Mouse (Mus musculus) limb, embryonic 15.5 days (tissue): Measurements from ENCODE around the gene Cdkl3. TPM values are rescaled to one million over a fixed set of nuclear protein-coding genes. Genes with fewer than 3 reads are reported as not detected.

Experiments used
- ATAC-seq: fragments of 200-750 bp; cut with Nextera tagmentation; 2 replicates; pipeline ENCODE4 v1.8.0; 2017; ENCODE audit warnings: low read depth, moderate TSS enrichment; ENCODE audit not compliant: insufficient number of reproducible peaks, low FRiP score, low TSS enrichment
- H3K27ac ChIP-seq: fragments of 300-500 bp; sonication (generic); 2 replicates; pipeline ENCODE4 v1.5.1; 2015; ENCODE audit warnings: moderate library complexity, mild to moderate bottlenecking, inconsistent platforms
- H3K27me3 ChIP-seq: fragments of 300-500 bp; sonication (generic); 2 replicates; pipeline ENCODE4 v1.6.1; 2015; ENCODE audit warnings: inconsistent platforms
- H3K36me3 ChIP-seq: fragments of 300-500 bp; sonication (generic); 2 replicates; pipeline ENCODE4 v1.6.1; 2015; ENCODE audit warnings: inconsistent platforms
- H3K4me1 ChIP-seq: fragments of 300-500 bp; sonication (generic); 2 replicates; pipeline ENCODE4 v1.6.1; 2015; ENCODE audit warnings: inconsistent platforms
- H3K4me2 ChIP-seq: fragments of 300-500 bp; sonication (generic); 2 replicates; pipeline ENCODE4 v1.6.1; 2015; ENCODE audit warnings: mild to moderate bottlenecking, inconsistent platforms
- H3K4me3 ChIP-seq: fragments of 300-500 bp; sonication (generic); 2 replicates; pipeline ENCODE4 v1.5.1; 2015; ENCODE audit warnings: mild to moderate bottlenecking, inconsistent platforms
- H3K9ac ChIP-seq: fragments of 300-500 bp; sonication (generic); 2 replicates; pipeline ENCODE4 v1.6.1; 2015; ENCODE audit warnings: inconsistent platforms
- H3K9me3 ChIP-seq: fragments of 300-500 bp; sonication (generic); 2 replicates; pipeline ENCODE4 v1.6.1; 2016; ENCODE audit warnings: inconsistent platforms
- WGBS: fragments of 180-500 bp; shearing (Covaris S2); methylation state at CpG from one replicate; pipeline ENCODE4 v1.1.7; 2015; 5-methylcytosine and 5-hydroxymethylcytosine counted together
- polyA plus RNA-seq: library from polyadenylated mRNA; unstranded; fragments of >200 nt; fragmentation: Nextera tagmentation; extraction: Ambion mirVana; gene quantifications from 2 replicates; pipeline ENCODE4 v1.2.1, GENCODE M21; 2015

Gene Cdkl3
- polyA plus RNA-seq, 1 experiment from 2014 or later = 10.2 TPM

DNA sequence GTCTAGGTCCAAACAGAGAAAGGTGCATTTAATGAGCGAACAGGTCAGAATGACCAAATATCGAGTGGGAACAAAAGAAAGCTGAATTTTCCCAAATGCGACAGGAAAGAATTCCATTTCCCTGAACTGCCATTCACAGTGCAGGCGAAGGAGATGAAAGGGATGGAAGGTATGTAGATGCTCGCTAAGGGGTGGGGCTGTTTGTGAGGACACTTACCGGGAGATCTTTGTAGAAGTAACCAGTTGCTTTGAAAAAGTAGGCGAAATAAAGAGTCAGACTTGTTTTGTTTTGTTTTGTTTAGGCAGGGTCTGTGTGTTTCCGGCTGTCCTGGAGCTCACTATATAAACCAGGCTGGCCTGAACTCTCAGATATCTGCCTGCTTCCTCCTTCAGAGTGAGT is 28.3 kb downstream of the Cdkl3 start:
- WGBS = 57% methylated on average over 8 of the region's 8 CpGs
- no peak for ATAC-seq
- Histone ChIP-seq H3K4me3 (no peak overlapping the region), H3K9me3 (no peaks in the 10 kb centered on the region), H3K27me3 (no peaks in the 10 kb centered on the region), H3K4me2 (no peak overlapping the region), H3K36me3 (no peaks in the 10 kb centered on the region), H3K27ac (no peak overlapping the region), H3K9ac (no peak overlapping the region), H3K4me1 (no peaks in the 10 kb centered on the region)

DNA sequence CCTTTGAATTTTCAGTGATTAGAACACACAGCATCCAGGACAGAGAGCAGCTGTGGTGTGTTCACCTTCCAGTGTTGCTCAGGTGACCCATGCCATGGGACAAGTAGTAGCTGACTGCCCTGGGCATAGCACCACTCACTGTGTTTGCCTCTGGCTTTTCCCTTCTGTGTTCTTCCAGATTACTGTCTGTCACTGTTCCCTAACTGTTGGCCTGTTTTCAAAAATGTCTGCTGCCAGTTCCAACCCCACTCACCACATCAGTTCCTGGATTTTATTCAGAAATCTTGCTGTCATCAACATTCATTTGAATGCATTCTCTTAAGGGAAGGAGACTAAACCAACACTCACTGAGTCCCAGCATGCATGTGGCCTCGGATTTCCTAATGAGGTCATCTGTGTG is 29.9 kb downstream of the Cdkl3 start:
- 81% methylated on average over 1 of the region's 1 CpGs for WGBS
- Histone ChIP-seq H3K27ac (no peak overlapping the region), H3K4me3 (no peak overlapping the region), H3K4me1 (no peaks in the 10 kb centered on the region), H3K36me3 (no peaks in the 10 kb centered on the region), H3K4me2 (no peak overlapping the region), H3K9me3 (no peaks in the 10 kb centered on the region), H3K9ac (no peak overlapping the region), H3K27me3 (no peaks in the 10 kb centered on the region)
- ATAC-seq = no peak

DNA sequence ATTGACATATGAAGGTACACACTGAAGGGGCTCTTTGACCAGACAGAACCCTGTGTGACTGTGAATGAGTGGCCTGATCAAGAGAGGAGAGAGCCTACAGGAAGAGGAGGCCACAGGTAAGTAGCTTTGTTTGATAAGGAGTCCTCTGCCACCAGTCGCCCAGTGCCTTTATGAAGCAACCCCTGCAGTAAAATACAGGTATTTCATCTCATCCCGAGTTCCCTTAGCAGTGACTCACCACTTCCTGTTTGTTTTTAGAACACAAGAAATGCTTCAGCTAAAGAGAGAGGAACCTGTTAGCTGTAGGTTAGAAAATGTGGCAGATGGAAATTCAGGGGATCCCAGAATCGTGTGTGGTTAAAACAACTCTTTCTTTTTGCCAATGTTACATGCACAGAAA is 31.9 kb downstream of the Cdkl3 start:
- no peak for ATAC-seq
- H3K4me1 ChIP-seq = no peaks in the 10 kb centered on the region
- H3K9ac ChIP-seq = no peak overlapping the region
- H3K4me3 ChIP-seq = no peak overlapping the region
- no peaks in the 10 kb centered on the region for H3K9me3 ChIP-seq
- H3K27ac ChIP-seq = no peak overlapping the region
- WGBS = 54% methylated on average over 3 of the region's 3 CpGs
- H3K4me2 ChIP-seq = no peak overlapping the region
- H3K27me3 ChIP-seq = no peaks in the 10 kb centered on the region
- H3K36me3 ChIP-seq = no peaks in the 10 kb centered on the region

DNA sequence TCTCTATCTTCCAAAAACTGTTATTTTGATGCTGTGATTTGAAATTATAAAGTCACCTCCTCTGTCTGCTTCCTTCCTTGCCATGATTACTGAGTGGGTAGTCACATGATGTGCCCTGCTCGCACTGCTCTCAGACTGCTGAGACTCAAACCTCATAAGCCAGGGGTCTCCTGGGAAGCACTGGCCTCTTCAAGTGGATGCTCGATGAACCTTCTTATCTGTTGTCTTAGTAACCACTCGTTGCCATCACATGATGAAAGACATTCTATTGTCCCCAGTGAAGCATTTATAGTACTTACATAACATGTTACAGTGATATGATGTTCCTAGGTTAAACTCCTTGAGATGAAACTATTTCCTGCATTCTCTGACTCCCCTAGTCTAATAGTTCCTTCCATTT is 33.6 kb downstream of the Cdkl3 start:
- Histone ChIP-seq H3K36me3 (no peaks in the 10 kb centered on the region), H3K4me2 (no peak overlapping the region), H3K9ac (no peak overlapping the region), H3K9me3 (no peaks in the 10 kb centered on the region), H3K27ac (no peak overlapping the region), H3K4me3 (no peak overlapping the region), H3K4me1 (no peaks in the 10 kb centered on the region), H3K27me3 (no peaks in the 10 kb centered on the region)
- whole genome bisulfite sequencing = 65% methylated on average over 3 of the region's 3 CpGs
- ATAC-seq = no peak

- peaks cover 5% of the 10 kb centered on the region; the same call in 1 of the 2 replicates for H3K36me3 ChIP-seq
- H3K27me3 ChIP-seq = no peaks in the 10 kb centered on the region
- no peak overlapping the region for H3K9ac ChIP-seq
- WGBS = 76% methylated on average over 3 of the region's 3 CpGs
- H3K9me3 ChIP-seq = no peaks in the 10 kb centered on the region
- H3K4me2 ChIP-seq = no peak overlapping the region
- ATAC-seq = no peak
- H3K4me1 ChIP-seq = no peaks in the 10 kb centered on the region
- no peak overlapping the region for H3K4me3 ChIP-seq
- no peak overlapping the region for H3K27ac ChIP-seq
These were observed 39.2 kb downstream of the Cdkl3 start for GRCm38 (mm10) chr11:52043224-52043623.

- Histone ChIP-seq H3K36me3 (peaks cover 5% of the 10 kb centered on the region; the same call in 1 of the 2 replicates), H3K27ac (no peak overlapping the region), H3K27me3 (no peaks in the 10 kb centered on the region), H3K4me1 (no peaks in the 10 kb centered on the region), H3K9ac (no peak overlapping the region), H3K4me3 (no peak overlapping the region), H3K4me2 (no peak overlapping the region), H3K9me3 (no peaks in the 10 kb centered on the region)
- ATAC-seq = no peak
These were observed 40.1 kb downstream of the Cdkl3 start for GRCm38 (mm10) chr11:52044156-52044555.

DNA sequence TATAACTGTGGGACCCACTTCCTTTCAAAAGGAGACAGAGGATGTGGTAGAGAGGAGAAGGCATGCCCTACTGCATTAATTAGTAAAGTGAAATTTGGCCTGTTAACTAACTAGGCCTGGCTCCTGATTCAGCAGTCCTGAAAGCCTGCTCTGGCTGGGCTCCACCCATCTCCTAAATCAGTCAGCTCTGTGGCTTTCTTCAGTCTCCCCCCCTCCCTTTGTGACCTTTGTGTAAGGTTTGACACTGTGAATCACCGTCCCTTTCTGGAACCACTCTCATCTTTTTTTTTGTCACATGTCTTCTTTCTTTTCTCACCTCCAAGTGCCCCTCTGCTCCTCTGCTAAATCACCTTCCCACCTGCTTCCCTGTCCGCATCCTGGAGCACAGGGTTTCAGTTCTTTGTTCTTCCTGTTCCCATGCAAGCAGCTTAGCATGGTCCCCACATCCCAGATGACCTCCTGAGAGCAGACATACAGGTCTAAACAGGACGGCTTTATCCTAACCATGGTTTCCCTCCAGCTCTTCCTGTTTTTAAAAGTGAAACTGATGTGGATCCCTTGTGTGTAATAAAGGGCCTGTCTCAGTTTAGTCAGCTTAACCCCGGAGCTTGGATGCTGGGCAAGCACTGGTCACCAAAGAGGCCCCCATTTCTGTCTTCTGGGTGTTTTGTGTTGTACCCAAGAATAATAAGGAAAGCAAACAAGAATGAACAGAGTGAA is 42.6 kb downstream of the Cdkl3 start:
- no peak overlapping the region for H3K4me3 ChIP-seq
- H3K4me2 ChIP-seq = no peak overlapping the region
- no peak for ATAC-seq
- WGBS = 29% methylated on average over 4 of the region's 4 CpGs
- H3K27ac ChIP-seq = no peak overlapping the region
- peaks cover 5% of the 10 kb centered on the region; the same call in 1 of the 2 replicates for H3K36me3 ChIP-seq
- H3K9me3 ChIP-seq = no peaks in the 10 kb centered on the region
- no peaks in the 10 kb centered on the region for H3K27me3 ChIP-seq
- no peaks in the 10 kb centered on the region for H3K4me1 ChIP-seq
- no peak overlapping the region for H3K9ac ChIP-seq

DNA sequence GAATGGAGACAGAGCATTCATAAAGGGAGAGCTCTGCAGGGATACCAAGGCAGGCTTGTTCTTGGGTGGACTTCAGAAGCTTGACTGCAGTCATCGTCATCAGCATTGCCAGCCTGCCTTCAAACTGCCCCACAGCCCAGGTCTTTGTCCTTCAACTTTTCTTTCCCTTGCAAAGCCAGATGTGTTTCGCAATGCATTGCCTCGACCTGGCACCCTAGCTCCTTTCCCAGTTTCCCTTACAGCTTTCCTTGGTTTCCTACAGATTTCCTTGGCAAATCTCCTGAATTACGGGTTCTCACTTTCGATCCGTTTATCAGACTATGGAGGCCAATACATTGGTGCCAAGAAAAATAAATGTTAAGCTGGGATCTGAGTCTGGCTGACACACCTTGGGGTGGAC is 49.4 kb downstream of the Cdkl3 start:
- no peak overlapping the region for H3K4me2 ChIP-seq
- no peaks in the 10 kb centered on the region for H3K36me3 ChIP-seq
- no peak overlapping the region for H3K9ac ChIP-seq
- no peak for ATAC-seq
- peaks cover 2% of the 10 kb centered on the region; the same call in 1 of the 2 replicates for H3K4me1 ChIP-seq
- no peaks in the 10 kb centered on the region for H3K27me3 ChIP-seq
- H3K9me3 ChIP-seq = no peaks in the 10 kb centered on the region
- 75% methylated on average over 6 of the region's 6 CpGs for WGBS
- no peak overlapping the region for H3K4me3 ChIP-seq
- H3K27ac ChIP-seq = no peak overlapping the region

DNA sequence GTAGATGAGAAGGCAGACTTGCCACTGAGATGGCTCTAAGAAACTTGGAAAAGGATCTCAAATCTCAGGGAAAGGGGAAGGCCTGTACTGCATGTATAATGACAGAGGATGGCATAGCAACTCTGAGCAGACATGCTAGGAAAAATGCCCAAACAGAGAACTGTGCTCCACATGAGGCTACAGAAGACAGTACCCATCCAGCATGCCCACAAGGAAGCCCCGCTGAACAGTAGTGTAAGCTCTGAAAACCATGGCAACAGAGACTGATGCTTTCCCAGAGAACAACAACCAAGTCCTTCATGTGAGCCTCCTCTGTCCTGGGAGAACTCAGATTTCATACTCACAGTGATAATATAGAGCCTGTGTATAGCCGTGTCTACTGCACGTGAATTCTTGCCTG is 50.7 kb downstream of the Cdkl3 start:
- Histone ChIP-seq H3K27me3 (no peaks in the 10 kb centered on the region), H3K4me1 (peaks cover 2% of the 10 kb centered on the region; the same call in 1 of the 2 replicates), H3K27ac (no peak overlapping the region), H3K9me3 (no peaks in the 10 kb centered on the region), H3K4me2 (no peak overlapping the region), H3K36me3 (no peaks in the 10 kb centered on the region), H3K9ac (no peak overlapping the region), H3K4me3 (no peak overlapping the region)
- no peak for ATAC-seq
- WGBS = 65% methylated on average over 3 of the region's 3 CpGs

GRCm38 (mm10) chr11:52056198-52056597 is 52.2 kb downstream of the Cdkl3 start:
- WGBS = 72% methylated on average over 5 of the region's 5 CpGs
- H3K4me1 ChIP-seq = peaks cover 2% of the 10 kb centered on the region; the same call in 1 of the 2 replicates
- no peak overlapping the region for H3K4me3 ChIP-seq
- no peaks in the 10 kb centered on the region for H3K27me3 ChIP-seq
- H3K9me3 ChIP-seq = no peaks in the 10 kb centered on the region
- H3K9ac ChIP-seq = no peak overlapping the region
- H3K27ac ChIP-seq = no peak overlapping the region
- no peak for ATAC-seq
- no peaks in the 10 kb centered on the region for H3K36me3 ChIP-seq
- H3K4me2 ChIP-seq = no peak overlapping the region

- no peak for ATAC-seq
- Histone ChIP-seq H3K4me3 (no peak overlapping the region), H3K27me3 (no peaks in the 10 kb centered on the region), H3K9me3 (no peaks in the 10 kb centered on the region), H3K27ac (no peak overlapping the region), H3K4me2 (no peak overlapping the region), H3K36me3 (no peaks in the 10 kb centered on the region), H3K4me1 (no peaks in the 10 kb centered on the region), H3K9ac (no peak overlapping the region)
- 42% methylated on average over 5 of the region's 5 CpGs for WGBS
These were observed 55.0 kb downstream of the Cdkl3 start for GRCm38 (mm10) chr11:52059001-52059400.

- Histone ChIP-seq H3K4me3 (no peak overlapping the region), H3K27ac (no peak overlapping the region), H3K27me3 (no peaks in the 10 kb centered on the region), H3K4me1 (no peaks in the 10 kb centered on the region), H3K36me3 (no peaks in the 10 kb centered on the region), H3K4me2 (no peak overlapping the region), H3K9ac (no peak overlapping the region), H3K9me3 (no peaks in the 10 kb centered on the region)
- WGBS = 88% methylated on average over 4 of the region's 4 CpGs
- no peak for ATAC-seq
These were observed 56.3 kb downstream of the Cdkl3 start for GRCm38 (mm10) chr11:52060315-52060714.

GRCm38 (mm10) chr11:52062406-52062805 is 58.4 kb downstream of the Cdkl3 start:
- H3K4me1 ChIP-seq = no peaks in the 10 kb centered on the region
- no peak overlapping the region for H3K4me3 ChIP-seq
- H3K9me3 ChIP-seq = no peaks in the 10 kb centered on the region
- ATAC-seq = no peak
- 92% methylated on average over 5 of the region's 5 CpGs for WGBS
- H3K4me2 ChIP-seq = no peak overlapping the region
- no peaks in the 10 kb centered on the region for H3K36me3 ChIP-seq
- H3K9ac ChIP-seq = no peak overlapping the region
- no peaks in the 10 kb centered on the region for H3K27me3 ChIP-seq
- no peak overlapping the region for H3K27ac ChIP-seq
